Mouse (Mus musculus): Measurements from ENCODE around the gene Med8. TPM values are rescaled to one million over a fixed set of nuclear protein-coding genes. Genes with fewer than 3 reads are reported as not detected.

Gene Med8
- polyA plus RNA-seq (2012; rRNA removed), result 20.8 and 22.0 TPM in 2 replicates

GRCm38 (mm10) chr4:118409142-118409900 lies at the start of gene Med8, which contains the start of gene Szt2:
Gene Med8, plus strand, starts transcription at chr4:118409337.
Gene Szt2, minus strand, starts transcription at chr4:118409273.

DNA sequence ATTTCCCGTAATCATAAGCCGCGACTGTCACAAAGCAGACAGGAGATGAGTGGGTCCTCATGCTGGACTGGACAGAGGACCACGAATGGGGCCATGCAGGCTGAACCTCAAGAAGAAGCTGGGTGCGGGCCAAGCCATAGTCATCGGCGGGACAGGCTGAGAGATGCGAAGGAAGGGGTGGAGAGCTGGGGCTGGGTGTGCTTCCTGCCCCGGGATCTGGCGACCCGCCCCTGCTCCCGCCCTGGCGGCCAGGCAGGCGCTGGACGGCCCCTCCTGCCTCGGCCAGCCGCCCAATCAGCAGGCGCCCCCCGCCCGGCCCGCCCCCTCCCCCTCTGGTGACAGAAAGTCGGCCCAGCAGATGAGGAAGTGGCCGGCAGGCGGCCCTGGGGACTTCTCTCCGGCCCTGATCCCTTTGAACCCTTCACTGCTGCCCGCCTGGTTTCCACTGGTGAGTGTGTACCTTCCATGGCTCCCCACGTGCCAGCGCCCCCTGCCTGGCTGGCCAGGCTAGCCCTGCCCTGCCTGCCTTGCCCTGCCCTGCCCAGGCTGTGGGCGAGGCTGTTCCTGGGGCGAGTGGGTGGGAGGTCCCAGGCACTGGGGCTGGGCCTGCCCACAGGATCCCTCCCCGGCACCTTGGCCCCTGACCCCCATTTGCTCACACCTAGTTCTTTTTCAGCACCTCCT lies 18.8 kb downstream of the Med8 start, which contains the start of gene Elovl1:
Gene Elovl1, plus strand, starts transcription at position 326 of the 684 bp plus-strand sequence.

GRCm38 (mm10) chr4:118436820-118437603 lies 27.9 kb downstream of the Med8 start, which contains the start of gene Cdc20:
Gene Cdc20, minus strand, starts transcription at chr4:118437352.

GRCm38 (mm10) chr4:118457345-118457975 lies 48.3 kb downstream of the Med8 start, which contains the start of gene Mpl:
Gene Mpl, minus strand, starts transcription at chr4:118457513.

Other genes with a start within 250 kb of the Med8 start
- gene Kdm4a, start 229.3 kb upstream of the Med8 start, polyA plus RNA-seq (2012; rRNA removed), result 24.1 and 26.8 TPM in 2 replicates
- 207 and 212 TPM in 2 replicates for gene Ptprf, start 117.9 kb upstream of the Med8 start, polyA plus RNA-seq (2012; rRNA removed)
- gene Szt2, start 64 bp upstream of the Med8 start, polyA plus RNA-seq (2012; rRNA removed), result 31.2 and 35.3 TPM in 2 replicates
- gene Elovl1, start 18.8 kb downstream of the Med8 start, polyA plus RNA-seq (2012; rRNA removed), result 176 and 229 TPM in 2 replicates
- gene Cdc20, start 28.0 kb downstream of the Med8 start, polyA plus RNA-seq (2012; rRNA removed), result 35.4 and 43.2 TPM in 2 replicates
- 0.05 and 0.08 TPM in 2 replicates for gene Mpl, start 48.2 kb downstream of the Med8 start, polyA plus RNA-seq (2012; rRNA removed)
- gene Tie1, start 80.7 kb downstream of the Med8 start, polyA plus RNA-seq (2012; rRNA removed), result 20.3 and 24.4 TPM in 2 replicates
- 104 and 125 TPM in 2 replicates for gene 2610528J11Rik, start 117.7 kb downstream of the Med8 start, polyA plus RNA-seq (2012; rRNA removed)
- gene Tmem125, start 134.7 kb downstream of the Med8 start, polyA plus RNA-seq (2012; rRNA removed), result 35.4 and 47.7 TPM in 2 replicates
- not detected in 2 replicates for gene Cfap57, start 211.4 kb downstream of the Med8 start, polyA plus RNA-seq (2012; rRNA removed)
- 22.2 and 22.7 TPM in 2 replicates for gene Ebna1bp2, start 211.5 kb downstream of the Med8 start, polyA plus RNA-seq (2012; rRNA removed)
- not detected in 2 replicates for gene Olfr62, start 249.6 kb downstream of the Med8 start, polyA plus RNA-seq (2012; rRNA removed)